25 mouse cellular contexts compared by ENCODE assay signal in the genomic region with DNA sequence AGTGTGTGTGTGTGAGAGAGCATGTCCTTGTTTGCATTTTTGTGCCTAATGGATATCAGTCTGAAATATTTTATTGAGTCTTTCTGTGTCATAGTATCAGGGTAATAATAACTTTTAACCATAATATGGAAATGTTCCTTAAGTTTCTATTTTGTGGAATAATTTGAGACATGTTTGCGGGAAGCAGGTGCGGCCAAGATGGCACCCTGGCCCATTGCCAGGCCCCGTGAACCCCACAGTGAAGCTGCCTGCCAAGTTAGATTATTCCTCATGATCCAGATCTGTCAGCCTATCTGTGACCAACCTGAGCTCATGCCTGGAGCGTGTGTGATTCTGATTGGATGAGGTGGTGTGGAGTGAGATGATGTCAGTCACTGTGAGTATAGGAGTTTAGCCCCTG.
"Had no signal": no experiment of that assay in that cellular context is flagged by ENCODE, and none has a peak within 500 bp of the region (broad histone marks: within the 10 kb centered on the region; RNA-seq: fewer than 3 reads in every experiment).

No protein-coding gene starts in this region.

- H3K4me3 ChIP-seq: heart, adult 2 months; heart, embryonic 13.5 days; heart, embryonic 15.5 days; hindbrain, embryonic 13.5 days; hindbrain, embryonic 15.5 days; kidney, embryonic 15.5 days; layer of hippocampus, adult 2 months; limb, embryonic 10.5 days; limb, embryonic 12.5 days; liver, embryonic 13.5 days; liver, embryonic 15.5 days had no signal

- DNase-seq: gastrocnemius, postnatal 14 days; gastrocnemius, postnatal 36 days; heart, adult 11 months; heart, adult 2 months; heart, postnatal 14 days; heart, postnatal 36 days; kidney, adult 11 months; kidney, adult 2 months; kidney, adult 9 months; kidney, postnatal 25 days; kidney, postnatal 4 days; liver; liver, embryonic 13.5 days; liver, postnatal 0 days had no signal

- H3K27ac ChIP-seq: heart, adult 2 months; heart, embryonic 13.5 days; heart, embryonic 15.5 days; hindbrain, embryonic 13.5 days; hindbrain, embryonic 15.5 days; hindbrain, postnatal 0 days; kidney, embryonic 15.5 days; kidney, postnatal 0 days; layer of hippocampus, adult 2 months; limb, embryonic 10.5 days; limb, embryonic 12.5 days; liver, embryonic 13.5 days; liver, embryonic 15.5 days had no signal
